Mouse (Mus musculus): Measurements from ENCODE around the gene Slc16a6. TPM values are rescaled to one million over a fixed set of nuclear protein-coding genes. Genes with fewer than 3 reads are reported as not detected.
A peak's percentile ranks its signal among the peaks of the same experiment; 100 is the strongest.

Gene Slc16a6
- polyA plus RNA-seq, 1 experiment, result 34.7 TPM

DNA sequence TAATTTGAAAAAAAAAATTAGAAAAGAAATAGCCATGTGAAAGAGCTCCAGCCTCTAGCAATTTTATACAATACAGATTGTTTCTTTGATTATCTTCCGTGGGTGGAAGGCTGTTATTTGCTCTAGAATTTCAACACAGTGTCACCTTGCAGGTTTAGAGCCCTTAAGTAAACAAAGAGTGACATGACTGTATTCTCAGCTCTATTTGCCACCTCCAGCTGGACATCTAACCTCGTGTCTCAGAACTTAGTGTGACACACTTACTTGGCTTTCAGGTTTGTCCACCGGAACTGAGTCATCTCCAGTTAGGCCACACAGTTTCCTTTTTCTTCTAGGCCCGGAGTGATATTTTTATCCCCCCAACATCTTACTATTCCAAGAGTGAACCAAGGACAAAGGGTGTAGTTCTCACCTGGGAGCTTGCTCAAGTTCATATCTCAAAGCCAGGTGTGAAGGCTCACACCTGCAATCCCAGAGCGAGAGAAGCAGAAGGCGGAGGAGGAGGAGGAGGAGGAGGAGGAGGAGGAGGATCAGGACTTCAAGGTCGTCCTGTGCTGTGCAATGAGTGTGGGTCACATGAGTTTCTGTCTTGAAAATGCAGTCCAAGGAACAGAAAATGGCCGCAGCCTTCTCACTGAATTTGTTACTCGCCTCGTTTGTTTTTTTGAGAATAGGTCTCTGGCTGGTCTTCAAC, 14.7 kb upstream of the Slc16a6 start:
- no peaks in the 10 kb centered on the region for H3K9me3 ChIP-seq
- H3K4me1 ChIP-seq, result peaks cover 74% of the 10 kb centered on the region
- H3K27me3 ChIP-seq (replicated peaks), result no peaks in the 10 kb centered on the region
- TF ChIP-seq GATA1 (IDR thresholded peaks at IDR 0.05; ENCODE audit: borderline replicate concordance, low read length), result no peak
- no peak for TF ChIP-seq FLI1 (IDR thresholded peaks at IDR 0.05; ENCODE audit: low read length)
- peaks cover 46% of the 10 kb centered on the region for H3K36me3 ChIP-seq (replicated peaks; ENCODE audit: low read length)
- H3K4me3 ChIP-seq (replicated peaks), result peak overlapping the region; percentile 5

DNA sequence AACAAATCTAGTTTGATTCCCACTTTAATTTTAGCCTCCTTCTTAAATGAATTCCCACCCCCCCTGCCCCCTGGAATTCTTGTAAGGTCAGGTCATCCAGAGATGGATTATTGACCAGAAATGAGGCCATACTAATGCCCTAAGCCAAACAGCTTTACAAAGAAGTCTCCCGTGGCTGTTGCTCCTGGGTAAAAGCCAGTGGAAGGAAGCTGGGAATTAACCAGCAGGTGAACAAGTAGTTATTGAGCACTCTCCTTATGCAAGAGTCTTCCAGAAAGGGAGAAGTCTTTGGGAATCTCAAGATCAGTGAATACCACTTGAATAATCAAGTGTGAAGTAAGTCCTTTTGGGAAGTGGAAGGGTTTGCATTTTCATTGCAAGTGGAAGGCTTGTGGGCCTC, 13.7 kb upstream of the Slc16a6 start:
- Histone ChIP-seq H3K36me3 (replicated peaks; ENCODE audit: low read length) (peaks cover 52% of the 10 kb centered on the region), H3K9me3 (peaks cover 4% of the 10 kb centered on the region; the same call in 1 of the 2 replicates), H3K4me3 (replicated peaks) (no peak overlapping the region), H3K27me3 (replicated peaks) (no peaks in the 10 kb centered on the region), H3K4me1 (peaks cover 64% of the 10 kb centered on the region)
- TF ChIP-seq FLI1 (IDR thresholded peaks at IDR 0.05; ENCODE audit: low read length) (no peak), GATA1 (IDR thresholded peaks at IDR 0.05; ENCODE audit: borderline replicate concordance, low read length) (no peak)

GRCm38 (mm10) chr11:109485398-109486045, 12.1 kb upstream of the Slc16a6 start:
- H3K27me3 ChIP-seq (replicated peaks), result no peaks in the 10 kb centered on the region
- peaks cover 4% of the 10 kb centered on the region; the same call in 1 of the 2 replicates for H3K9me3 ChIP-seq
- H3K36me3 ChIP-seq (replicated peaks; ENCODE audit: low read length), result peaks cover 50% of the 10 kb centered on the region
- peaks cover 62% of the 10 kb centered on the region for H3K4me1 ChIP-seq
- TF ChIP-seq FLI1 (IDR thresholded peaks at IDR 0.05; ENCODE audit: low read length) (no peak), GATA1 (IDR thresholded peaks at IDR 0.05; ENCODE audit: borderline replicate concordance, low read length) (no peak)
- H3K4me3 ChIP-seq (replicated peaks), result no peak overlapping the region

- no peak for TF ChIP-seq GATA1 (IDR thresholded peaks at IDR 0.05; ENCODE audit: borderline replicate concordance, low read length)
- no peak for TF ChIP-seq FLI1 (IDR thresholded peaks at IDR 0.05; ENCODE audit: low read length)
- Histone ChIP-seq H3K36me3 (replicated peaks; ENCODE audit: low read length) (peaks cover 39% of the 10 kb centered on the region), H3K4me1 (peaks cover 69% of the 10 kb centered on the region), H3K27me3 (replicated peaks) (no peaks in the 10 kb centered on the region), H3K9me3 (peaks cover 4% of the 10 kb centered on the region; the same call in 1 of the 2 replicates), H3K4me3 (replicated peaks) (no peak overlapping the region)
Observed at GRCm38 (mm10) chr11:109480440-109480839, 7.0 kb upstream of the Slc16a6 start.

GRCm38 (mm10) chr11:109479575-109480285, 6.3 kb upstream of the Slc16a6 start:
- Histone ChIP-seq H3K27me3 (replicated peaks) (no peaks in the 10 kb centered on the region), H3K4me1 (peaks cover 66% of the 10 kb centered on the region), H3K4me3 (replicated peaks) (peak overlapping the region; percentile 21), H3K9me3 (peaks cover 4% of the 10 kb centered on the region; the same call in 1 of the 2 replicates), H3K36me3 (replicated peaks; ENCODE audit: low read length) (peaks cover 34% of the 10 kb centered on the region)
- TF ChIP-seq FLI1 (IDR thresholded peaks at IDR 0.05; ENCODE audit: low read length), result no peak
- TF ChIP-seq GATA1 (IDR thresholded peaks at IDR 0.05; ENCODE audit: borderline replicate concordance, low read length), result no peak

- no peak overlapping the region for H3K4me3 ChIP-seq (replicated peaks)
- H3K9me3 ChIP-seq, result peaks cover 2% of the 10 kb centered on the region; the same call in 1 of the 2 replicates
- no peak for TF ChIP-seq FLI1 (IDR thresholded peaks at IDR 0.05; ENCODE audit: low read length)
- no peak for TF ChIP-seq GATA1 (IDR thresholded peaks at IDR 0.05; ENCODE audit: borderline replicate concordance, low read length)
- peaks cover 27% of the 10 kb centered on the region for H3K36me3 ChIP-seq (replicated peaks; ENCODE audit: low read length)
- H3K4me1 ChIP-seq, result peaks cover 72% of the 10 kb centered on the region
- H3K27me3 ChIP-seq (replicated peaks), result no peaks in the 10 kb centered on the region
Observed at GRCm38 (mm10) chr11:109477606-109478380, 4.4 kb upstream of the Slc16a6 start.

- no peak for TF ChIP-seq FLI1 (IDR thresholded peaks at IDR 0.05; ENCODE audit: low read length)
- no peak for TF ChIP-seq GATA1 (IDR thresholded peaks at IDR 0.05; ENCODE audit: borderline replicate concordance, low read length)
- Histone ChIP-seq H3K4me3 (replicated peaks) (no peak overlapping the region), H3K9me3 (no peaks in the 10 kb centered on the region), H3K36me3 (replicated peaks; ENCODE audit: low read length) (peaks cover 22% of the 10 kb centered on the region), H3K27me3 (replicated peaks) (no peaks in the 10 kb centered on the region), H3K4me1 (peaks cover 72% of the 10 kb centered on the region)
Observed at GRCm38 (mm10) chr11:109476653-109477052, 3.3 kb upstream of the Slc16a6 start.

DNA sequence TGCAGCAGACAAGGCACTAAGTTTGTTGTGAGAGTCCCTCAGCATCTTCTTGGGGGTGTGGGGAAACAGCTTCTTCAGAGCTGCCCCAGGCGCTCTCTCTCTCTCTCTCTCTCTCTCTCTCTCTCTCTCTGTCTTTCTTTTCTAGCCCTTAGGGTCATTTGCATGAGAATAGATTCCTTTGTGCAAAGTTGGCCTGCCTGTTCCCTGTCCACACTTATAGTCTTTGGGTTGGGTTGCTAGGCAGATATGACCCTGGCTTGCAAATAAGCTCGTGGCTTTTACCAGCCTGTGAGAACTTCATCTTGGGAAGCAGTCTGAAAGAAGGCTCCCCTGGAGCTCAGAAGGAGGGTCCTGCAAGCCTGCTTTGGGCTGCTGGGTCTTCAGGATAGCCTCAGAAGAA, 2.8 kb upstream of the Slc16a6 start:
- peaks cover 19% of the 10 kb centered on the region for H3K36me3 ChIP-seq (replicated peaks; ENCODE audit: low read length)
- no peaks in the 10 kb centered on the region for H3K27me3 ChIP-seq (replicated peaks)
- H3K4me1 ChIP-seq, result peaks cover 71% of the 10 kb centered on the region
- no peak overlapping the region for H3K4me3 ChIP-seq (replicated peaks)
- TF ChIP-seq FLI1 (IDR thresholded peaks at IDR 0.05; ENCODE audit: low read length) (no peak), GATA1 (IDR thresholded peaks at IDR 0.05; ENCODE audit: borderline replicate concordance, low read length) (no peak)
- no peaks in the 10 kb centered on the region for H3K9me3 ChIP-seq

- Histone ChIP-seq H3K27me3 (replicated peaks) (no peaks in the 10 kb centered on the region), H3K9me3 (no peaks in the 10 kb centered on the region), H3K4me1 (peaks cover 71% of the 10 kb centered on the region), H3K36me3 (replicated peaks; ENCODE audit: low read length) (peaks cover 14% of the 10 kb centered on the region), H3K4me3 (replicated peaks) (no peak overlapping the region)
- no peak for TF ChIP-seq GATA1 (IDR thresholded peaks at IDR 0.05; ENCODE audit: borderline replicate concordance, low read length)
- TF ChIP-seq FLI1 (IDR thresholded peaks at IDR 0.05; ENCODE audit: low read length), result no peak
Observed at GRCm38 (mm10) chr11:109475717-109476116, 2.3 kb upstream of the Slc16a6 start.
